Mouse (Mus musculus) liver (tissue): ENCODE measurements around the gene Kdm8.

Experiments used
- DNase-seq: peaks from one replicate; pipeline ENCODE4 v3.0.0-alpha.2; 2020; ENCODE audit warnings: mixed read lengths

Gene Kdm8

DNA sequence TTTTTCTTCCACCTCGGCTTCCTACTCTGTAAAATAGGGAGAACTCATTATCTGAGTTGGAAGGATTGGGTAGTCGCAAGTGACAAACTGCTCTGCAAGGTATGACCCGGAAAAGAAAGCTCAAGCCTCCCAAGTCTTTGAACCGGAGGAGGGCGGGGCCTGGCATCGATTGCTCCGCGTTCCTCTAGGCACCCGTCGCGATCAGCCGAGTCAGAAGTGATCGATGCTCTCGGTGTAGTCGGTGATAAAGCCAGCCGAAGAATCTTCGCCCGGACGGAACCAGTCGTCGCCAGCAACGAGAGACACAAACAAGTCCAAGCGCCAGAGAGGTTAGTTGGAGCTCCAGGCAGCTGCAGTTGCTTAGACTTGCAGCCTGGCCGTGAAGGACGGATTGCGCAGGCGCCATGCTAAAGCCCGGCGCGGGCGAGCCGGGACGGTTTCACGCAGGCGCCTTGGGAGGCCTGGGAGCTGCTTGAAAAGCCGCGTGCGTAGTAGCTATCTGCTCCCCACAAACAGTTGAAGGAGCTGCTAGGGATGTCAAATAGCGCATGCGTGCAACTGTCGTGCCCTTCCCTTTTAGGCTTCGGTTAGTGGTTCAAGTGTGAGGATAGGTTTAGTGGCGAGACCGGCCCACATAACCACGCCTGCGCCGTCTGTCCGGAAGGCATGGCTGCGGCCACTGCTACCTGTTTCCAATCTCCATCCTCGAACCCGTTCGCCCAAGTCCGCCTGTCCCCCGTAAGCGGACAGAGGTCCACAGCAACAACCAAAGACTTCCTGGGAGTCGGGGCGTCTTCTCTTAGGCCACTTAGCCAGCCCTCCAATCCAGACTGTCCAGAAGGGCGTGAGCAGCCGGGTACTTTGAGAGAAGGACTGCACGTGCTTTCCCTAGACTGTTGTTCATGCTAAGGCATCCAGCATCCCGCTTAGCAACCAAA, at the start of gene Kdm8:
Gene Kdm8, plus strand, starts transcription at position 213 of the 938 bp plus-strand sequence.
- peak; percentile 96 for DNase-seq

DNA sequence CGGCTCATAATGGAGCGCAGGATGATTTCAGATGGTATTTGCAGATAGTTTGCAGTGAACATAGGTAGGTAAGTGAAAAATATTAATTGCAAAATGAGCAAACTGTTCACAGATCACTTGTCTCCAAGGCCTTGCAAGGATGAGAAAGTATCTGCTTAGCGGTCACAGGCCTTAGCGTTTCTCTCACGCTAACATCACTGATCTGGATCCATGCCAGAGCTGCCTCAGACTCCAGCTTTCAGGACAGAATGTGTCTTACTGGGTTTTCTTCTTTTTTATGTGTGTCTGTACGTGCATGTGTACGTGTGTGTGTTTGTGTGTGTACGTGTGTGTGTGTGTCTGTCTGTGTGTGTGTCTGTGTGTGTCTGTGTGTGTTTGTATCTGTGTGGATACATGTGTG, 46.4 kb upstream of the Kdm8 start:
- no peak for DNase-seq

DNA sequence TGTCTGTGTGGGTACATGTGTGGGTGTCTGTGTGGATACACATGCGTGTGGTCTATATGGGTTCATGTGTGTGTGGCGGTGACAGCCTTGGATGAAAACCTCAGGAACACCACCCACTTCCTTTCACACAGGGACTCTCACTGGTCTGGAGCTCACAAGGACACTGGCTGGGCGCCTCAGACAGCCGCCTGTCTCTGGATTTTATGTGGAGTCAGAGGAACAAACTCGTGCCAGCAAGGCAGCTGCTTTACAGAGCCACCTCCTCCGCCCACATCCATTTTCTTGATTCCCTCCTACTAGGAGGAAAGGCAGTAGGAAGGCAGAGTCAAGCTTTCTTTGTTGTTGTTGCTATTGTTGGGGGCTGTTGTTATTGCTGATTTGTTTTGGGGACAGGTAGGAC, 45.8 kb upstream of the Kdm8 start:
- no peak for DNase-seq

DNA sequence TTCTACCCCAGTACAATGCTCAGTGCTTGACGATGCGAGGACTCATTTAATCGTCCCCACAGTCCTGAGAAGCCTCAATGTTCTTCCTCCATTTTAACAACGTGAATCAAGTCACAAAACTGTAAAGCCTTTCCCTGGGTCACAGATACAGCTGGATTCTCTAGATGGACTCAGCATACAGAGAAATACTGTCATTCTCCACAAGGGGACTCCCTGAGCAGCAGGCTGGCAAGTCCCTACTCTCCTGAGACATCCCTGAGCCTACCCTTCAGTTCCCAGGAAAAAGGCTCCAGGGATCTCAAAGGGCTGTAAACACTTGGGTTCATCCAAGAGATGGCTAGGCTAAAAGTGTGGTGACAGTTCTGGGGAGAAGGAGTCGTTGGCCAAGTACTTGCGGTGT, 37.3 kb upstream of the Kdm8 start:
- no peak for DNase-seq

DNA sequence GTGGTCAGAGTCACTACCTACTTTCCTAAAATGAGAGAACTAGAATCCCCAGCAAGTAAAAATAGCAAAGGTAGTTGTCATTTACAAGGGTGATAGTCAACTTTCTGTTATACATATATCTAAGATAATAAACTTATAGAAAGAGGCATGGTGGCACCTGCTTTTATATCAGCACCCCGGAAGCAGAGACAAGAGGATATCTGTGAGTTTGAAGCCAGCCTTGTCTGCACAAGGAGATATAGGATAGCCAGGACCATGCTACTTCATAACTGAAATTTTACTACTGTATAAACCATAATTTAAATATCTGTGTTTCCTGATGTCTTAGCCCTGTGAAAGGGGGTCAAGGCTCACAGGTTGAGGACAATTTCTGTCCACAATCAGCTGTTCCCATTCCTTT, 29.4 kb upstream of the Kdm8 start:
- no peak for DNase-seq

DNA sequence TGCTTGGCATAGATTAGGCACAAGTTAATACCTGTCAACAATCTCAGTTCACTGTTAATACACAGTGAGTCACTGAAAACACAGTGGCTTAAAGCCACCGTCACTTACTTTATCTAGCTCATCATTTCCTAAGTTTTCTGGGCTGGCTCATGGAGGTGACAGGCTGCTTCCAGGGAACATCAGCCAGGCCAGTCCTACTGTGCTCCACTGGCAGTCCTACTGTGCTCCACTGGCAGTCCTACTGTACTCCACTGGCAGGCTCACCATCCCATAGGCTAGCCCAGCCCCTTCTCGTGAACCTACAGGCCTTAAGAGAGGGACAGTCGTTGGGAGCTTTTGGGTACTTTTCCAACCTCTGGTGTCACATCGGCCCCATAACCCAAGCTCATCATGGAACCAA, 28.7 kb upstream of the Kdm8 start:
- DNase-seq = no peak

DNA sequence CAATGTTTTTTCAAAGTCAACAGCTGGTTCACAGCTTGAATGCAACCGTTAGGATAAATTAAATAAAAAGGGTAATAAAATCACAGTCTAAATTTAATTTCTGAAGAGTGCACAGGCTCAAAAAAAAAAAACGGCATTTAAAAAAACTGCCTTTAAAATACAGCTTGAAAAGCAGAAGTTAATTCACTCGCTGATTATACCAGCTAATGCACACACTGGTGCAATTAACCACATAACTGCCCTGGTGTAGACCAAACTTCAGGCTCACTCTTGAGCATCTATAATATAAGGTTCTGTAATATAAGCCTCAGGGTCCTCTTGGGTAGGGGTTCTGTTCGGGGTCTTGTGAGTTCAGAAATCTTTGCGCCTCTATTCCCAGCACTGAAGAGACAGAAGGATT, 27.7 kb upstream of the Kdm8 start:
- DNase-seq = no peak

DNA sequence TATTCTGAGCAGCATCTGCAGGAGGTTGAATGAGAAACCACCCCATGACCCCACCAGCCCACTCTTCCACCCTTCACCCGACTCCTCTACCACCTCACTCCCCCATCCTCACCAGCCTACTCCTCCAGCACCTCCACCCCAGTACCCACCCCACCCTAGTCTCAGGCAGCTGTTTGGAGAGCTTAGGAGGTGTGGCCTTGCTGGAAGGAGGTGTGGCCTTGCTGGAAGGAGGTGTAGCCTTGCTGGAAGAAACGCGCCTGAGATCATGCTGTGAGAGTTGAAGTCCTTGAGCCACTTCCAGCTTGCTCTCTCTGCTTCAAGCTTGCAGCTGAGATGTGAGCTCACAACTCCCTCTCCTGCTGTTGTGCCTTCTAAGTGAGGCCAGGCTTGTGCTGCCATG, 26.1 kb upstream of the Kdm8 start:
- peak; percentile 73 for DNase-seq

DNA sequence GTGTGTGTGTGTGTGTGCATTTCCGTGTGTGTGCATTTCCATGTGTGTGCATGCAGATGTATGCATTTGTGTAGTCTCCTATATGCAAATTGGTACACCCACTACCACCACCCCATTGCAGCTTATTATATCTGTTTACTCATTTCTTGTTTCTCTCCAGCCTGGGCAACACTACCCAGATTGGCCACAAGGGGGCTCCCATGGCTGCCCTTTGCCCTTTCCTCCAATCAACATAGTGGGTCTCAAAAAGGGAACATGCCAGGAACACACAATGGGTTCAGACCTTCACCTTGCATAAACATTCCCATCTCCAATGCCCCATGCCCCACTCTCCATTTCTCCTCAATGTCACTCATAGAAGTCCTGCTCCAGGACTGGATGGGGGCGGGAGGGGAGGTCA, 24.3 kb upstream of the Kdm8 start:
- DNase-seq = peak; percentile 77

DNA sequence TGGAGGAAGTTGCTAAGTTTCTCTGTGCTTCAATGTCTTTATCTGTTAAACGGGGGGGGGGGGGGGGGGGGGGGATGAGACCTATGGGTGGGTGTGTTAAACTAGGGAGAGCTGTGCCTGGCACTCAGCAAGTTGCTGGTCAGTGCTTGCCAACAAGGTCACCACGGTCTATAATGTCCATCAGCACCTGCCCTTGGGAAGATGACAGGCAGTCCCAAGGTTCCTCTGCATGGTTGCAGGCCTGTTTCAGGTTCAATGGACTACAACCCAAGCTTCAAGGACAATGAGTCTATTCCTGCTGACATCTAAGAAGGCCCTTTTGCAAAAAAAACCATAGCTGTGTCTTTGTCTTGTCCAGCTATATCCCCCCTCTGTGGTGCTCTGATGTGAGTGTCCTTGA, 22.6 kb upstream of the Kdm8 start:
- no peak for DNase-seq

DNA sequence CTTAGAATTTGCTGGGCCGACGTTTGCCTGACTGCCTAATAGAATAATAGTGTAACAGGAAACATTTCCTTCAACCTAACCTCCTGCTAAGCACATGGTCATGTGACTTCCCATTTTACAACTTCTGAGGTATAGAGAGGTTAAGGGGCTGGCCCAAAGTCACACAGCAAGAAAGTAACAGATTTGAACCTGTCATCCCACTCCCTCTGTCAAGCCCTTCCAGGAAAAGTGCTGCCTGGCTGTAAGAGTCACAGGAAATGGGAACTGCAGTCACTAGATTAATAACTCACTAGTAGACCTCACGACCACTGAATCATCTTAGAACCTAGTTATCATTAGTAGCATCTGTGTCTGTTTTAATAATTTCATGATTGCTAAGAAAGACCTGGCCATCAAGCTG, 21.4 kb upstream of the Kdm8 start:
- no peak for DNase-seq

DNA sequence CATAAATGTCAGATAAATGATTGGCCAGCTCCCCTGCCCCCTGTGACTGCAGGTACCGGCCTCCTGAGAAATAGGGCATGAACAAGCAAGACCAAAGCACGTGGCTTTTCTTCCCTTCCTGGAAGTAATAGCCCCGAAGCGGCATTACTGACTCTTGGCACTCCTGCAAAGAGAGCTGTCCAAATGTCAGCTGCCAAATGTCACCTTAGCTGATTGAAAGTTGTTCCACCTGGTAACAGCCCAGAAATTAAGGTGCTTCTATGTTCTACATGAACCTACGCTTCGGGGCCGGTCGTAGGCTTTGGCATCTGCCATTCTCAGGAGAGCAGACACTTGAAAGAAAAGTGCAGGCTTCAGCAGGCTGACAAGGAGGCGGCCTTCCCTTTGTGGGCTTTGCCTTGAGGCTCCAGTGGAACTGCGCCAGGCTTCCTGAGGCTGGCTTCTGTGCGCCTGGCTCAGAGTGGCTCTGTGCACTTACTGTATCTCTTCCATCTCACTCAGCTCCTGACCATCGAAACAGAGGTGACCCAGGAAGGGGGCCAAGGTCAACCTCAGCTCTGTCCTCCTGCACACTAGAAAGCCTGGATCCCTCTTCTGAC, 16.9 kb upstream of the Kdm8 start:
- peak; percentile 13 for DNase-seq

DNA sequence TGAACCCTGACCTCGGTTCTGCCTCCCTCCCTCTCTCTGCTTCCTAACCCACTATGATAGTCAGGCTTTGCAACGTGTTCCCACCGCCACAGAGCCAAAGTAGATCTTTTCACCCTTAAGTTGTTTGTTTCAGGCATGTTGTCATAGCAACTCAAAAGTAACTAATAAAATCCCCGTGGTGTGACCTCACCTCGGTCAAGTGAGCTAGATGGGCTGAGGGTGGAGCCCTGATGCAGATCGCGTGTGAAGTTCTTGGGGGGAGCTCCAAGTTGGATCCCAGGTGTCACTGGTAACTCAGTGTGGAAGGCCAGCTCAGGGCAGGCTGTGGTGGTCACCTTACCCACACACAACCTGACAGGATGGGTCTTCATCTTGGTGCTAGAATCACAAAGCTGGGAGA, 16.1 kb upstream of the Kdm8 start:
- DNase-seq = peak; percentile 58

DNA sequence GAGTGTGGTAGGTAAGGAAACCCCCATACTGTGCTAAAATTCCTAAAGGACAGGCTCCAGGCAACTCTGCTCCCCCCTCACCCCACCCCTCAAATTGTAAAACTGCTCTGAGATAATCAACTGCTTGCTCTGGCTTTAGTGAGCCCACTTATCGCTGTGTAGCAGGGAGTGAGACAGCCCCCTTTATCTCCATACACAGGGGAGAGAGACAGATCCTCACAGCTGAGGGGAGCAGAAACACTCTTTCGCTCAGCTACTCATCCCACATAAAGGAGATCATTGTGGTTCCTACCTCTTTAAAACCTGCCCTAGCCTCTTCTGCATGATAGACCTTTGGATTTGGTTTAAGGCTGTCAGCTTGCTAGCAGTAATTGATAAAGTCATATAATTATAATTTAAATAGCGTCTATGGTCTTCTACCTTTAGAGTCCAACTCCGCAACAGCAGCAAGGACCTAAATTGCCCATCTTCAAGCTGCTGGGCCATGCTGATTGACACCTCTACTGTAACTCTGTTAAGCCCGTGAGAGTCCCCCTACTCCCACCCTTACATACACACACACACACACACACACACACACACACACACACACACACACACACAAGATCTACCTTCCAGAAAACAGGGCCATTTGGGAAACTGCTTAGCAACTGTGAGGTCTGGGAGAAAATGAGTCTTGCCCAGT, 15.5 kb upstream of the Kdm8 start:
- peak; percentile 79 for DNase-seq

DNA sequence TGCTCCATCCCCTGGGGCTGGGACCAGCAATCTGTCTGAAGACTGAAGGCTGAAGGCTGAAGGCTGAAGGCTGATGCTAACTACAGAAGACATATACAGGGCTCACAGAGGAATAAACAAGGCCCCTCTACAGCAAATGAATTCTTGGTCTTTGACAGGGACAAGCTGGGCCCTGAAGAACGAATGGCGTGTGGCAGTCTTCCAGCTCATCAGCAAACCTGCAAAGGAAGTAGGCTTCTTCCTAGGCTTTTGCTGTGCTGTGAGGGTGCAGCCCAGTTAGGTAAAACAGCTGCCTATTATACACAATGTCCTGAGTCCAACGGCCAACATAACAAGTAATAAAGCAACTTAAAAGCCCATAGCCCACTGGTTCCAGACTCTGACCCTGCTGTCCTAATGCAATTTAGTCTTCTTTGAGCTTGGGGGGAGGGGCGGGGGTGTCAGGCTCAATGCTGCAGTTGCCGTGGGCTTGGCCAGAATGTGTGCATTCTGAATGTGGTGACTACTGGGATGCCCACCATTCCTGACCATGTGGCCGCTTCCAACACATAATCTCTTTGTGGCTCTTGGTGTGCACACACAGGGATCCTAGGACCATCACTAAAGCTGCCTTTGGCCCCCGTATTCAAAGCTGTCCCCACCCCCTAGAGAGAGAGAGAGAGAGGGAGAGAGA, 14.2 kb upstream of the Kdm8 start:
- no peak for DNase-seq

DNA sequence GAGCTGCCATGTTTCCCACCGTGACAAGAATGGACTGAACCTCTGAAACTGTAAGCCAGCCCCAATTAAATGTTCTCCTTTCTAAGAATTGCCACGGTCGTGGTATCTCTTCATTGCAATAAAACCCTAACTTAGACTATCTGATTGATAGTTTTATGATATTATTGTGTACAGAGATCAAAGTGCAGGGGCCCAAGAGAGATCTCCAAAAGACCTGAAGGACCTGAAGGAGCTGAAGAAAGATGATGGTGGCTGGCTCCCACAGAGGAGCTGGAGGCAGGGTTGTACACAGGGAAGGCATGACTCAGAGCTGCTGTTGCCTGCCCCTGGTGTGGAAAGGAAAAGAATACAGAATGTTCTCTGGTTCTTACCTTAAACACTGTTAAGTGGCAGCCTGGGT, 10.6 kb upstream of the Kdm8 start:
- DNase-seq = no peak

DNA sequence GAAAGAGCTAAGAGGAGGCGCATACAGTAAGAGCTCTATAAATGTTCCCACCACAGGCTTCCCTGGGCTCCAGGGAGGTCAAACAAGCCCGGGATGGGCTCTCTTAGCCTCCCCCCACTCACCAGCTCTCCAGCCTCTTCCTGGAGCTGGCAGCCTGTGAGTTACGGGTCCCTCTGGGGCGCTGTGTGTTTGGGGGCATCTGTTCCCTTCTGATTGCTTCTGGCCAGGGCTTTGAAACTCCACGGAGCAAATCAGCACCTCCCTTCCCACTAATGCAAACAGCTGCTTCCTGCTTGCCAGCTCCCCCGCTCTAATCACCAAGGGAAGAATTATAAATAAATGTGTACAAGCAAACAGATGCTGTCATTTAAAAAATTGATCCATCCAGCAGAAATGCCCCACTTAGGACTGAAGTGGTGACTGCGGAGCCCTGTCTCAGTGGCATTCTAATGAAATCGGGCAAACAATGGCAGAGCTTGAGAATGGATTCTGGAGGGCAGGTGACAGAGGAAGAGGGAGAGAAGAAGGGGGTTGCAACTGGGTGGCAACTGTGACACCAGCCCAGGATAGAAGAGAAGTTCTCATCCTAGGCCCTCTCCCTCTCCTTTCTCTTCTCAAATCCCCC, 9.7 kb upstream of the Kdm8 start:
- no peak for DNase-seq

DNA sequence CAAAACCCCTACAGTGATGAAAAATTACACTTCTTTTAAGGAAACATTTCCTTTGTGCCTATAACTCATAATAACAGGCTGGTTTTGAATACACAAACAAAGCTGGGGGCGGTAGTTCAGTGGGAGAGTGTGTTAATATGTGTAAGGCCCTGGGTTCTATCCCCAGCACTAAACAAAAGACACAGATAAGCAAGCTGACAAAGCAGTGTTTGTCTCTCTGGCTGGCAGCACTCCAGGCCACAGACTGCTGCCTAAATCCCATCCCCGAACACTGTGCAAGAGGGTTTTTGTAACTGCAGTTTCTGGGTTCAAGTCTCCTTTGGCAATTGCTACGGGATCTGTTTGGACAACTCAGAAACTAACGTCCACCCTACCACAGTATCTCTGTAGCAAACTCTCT, 2.2 kb upstream of the Kdm8 start:
- no peak for DNase-seq

DNA sequence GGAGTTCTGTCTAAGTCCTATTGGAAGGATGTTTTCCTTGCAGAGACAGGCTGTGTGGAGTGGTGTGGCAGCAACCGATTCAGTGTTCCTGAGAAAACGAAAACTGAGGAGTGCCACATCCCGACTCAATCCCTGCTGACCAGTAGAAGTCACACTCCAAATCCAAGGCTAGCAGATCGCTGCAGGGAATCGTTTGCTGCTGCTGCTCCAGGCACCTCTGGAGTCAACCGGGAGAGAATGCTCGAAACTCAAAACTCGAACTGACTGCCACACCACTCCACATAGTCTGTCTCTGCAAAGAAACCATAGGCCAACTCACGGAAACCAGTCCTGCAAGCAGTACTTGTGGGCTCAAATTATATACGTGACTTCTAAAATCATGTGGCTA, 406 bp upstream of the Kdm8 start:
- DNase-seq = peak; percentile 10

DNA sequence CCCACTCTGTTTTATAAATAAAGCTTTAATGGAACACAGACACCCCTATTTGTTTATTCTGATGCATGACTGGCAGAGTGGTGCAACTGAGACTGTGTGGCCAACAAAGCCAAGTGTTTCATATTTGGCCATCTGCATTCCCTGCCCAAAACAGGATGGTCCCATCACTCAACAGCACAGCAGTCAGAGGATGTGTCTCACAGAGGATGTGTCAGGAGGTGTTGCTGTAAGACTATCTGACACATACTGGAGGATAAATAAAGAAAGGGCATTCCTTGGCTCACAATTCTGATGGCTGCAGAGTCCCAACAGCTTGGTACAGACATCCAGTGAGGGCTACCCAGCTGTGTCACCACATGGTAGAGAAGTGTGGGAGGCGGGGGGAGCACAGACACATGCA, 6.2 kb downstream of the Kdm8 start:
- DNase-seq = no peak

DNA sequence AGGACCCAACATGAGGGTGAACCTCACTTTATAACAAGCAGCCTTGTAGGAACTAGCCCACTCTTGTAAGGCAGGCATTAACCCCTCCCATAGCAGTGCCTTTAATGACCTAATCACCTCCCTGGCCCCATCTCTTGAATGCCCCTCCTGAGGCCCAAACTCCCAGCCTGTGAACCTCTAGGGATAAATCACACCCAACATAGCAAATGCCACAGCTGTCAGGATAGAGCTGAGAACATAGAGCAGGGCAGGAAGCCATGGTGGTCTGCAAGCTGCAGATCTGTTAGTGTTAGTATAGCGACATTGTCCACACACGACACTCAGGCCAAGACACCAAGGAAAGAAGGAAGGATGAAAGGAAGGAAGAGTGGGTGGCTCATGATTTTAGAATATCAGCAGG, 6.6 kb downstream of the Kdm8 start:
- no peak for DNase-seq

DNA sequence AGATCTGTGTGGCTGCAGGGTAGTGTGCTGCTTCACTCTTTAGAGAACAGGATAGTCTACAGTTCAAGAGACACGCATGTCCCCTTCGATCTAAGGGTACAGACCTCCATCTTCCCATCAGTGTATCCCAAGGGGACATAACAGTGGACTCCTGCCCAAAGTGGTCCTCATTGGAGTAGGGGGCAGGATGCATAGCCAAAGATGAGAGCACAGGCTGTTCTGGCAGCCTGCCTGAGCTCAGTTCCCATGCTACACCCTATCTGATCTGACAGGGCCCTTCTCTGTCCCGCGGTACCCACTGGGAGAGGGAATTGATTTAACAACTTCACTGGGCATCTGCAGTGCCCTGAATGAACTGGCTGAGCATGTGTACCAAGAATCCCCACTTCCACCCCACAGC, 9.2 kb downstream of the Kdm8 start:
- DNase-seq = no peak

DNA sequence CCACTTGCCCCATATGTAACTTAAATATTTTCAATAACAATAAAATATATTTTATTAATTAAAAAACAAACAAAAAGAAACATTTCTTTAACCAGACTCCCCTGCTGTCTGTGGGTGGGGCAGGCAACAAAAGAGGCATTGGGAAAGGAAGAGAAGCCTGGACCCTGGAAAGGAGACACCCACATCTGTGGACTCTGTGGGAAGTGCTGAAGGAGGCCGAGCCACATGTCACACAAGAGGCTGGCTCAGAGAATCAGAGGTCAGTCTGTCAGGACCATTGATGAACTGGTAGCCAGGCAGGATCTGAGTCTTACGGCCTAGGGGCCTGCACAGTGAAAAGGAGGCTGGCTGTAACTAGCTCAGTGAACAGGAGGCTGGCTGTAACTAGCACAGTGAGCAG, 17.7 kb downstream of the Kdm8 start:
- no peak for DNase-seq
